Mouse (Mus musculus) midbrain, embryonic 10.5 days (tissue): ENCODE measurements around the gene Invs. TPM values are rescaled to one million over a fixed set of nuclear protein-coding genes. Genes with fewer than 3 reads are reported as not detected.
A peak's percentile ranks its signal among the peaks of the same experiment; 100 is the strongest.
"Not testable (repeated sequence)": the region's sequence is repeated elsewhere in the genome, so short reads cannot be mapped to it uniquely, and the experiment has no call there.

Experiments
- DNase-seq: peaks from one replicate; pipeline ENCODE4 v3.0.0-alpha.2; 2017; ENCODE audit warnings: low spot score
- H3K27ac ChIP-seq: fragments of 300-500 bp; sonication (generic); replicated peaks from 2 replicates; pipeline ENCODE4 v1.5.1; 2016; ENCODE audit warnings: mild to moderate bottlenecking
- H3K27me3 ChIP-seq: fragments of 300-500 bp; sonication (generic); 2 replicates; pipeline ENCODE4 v1.6.1; 2016; ENCODE audit warnings: low read depth, mild to moderate bottlenecking; ENCODE audit not compliant: poor library complexity, severe bottlenecking
- H3K36me3 ChIP-seq: fragments of 300-500 bp; sonication (generic); 2 replicates; pipeline ENCODE4 v1.6.1; 2016; ENCODE audit warnings: mild to moderate bottlenecking, moderate library complexity
- H3K4me1 ChIP-seq: fragments of 300-500 bp; sonication (generic); 2 replicates; pipeline ENCODE4 v1.6.1; 2016
- H3K4me3 ChIP-seq: fragments of 300-500 bp; sonication (generic); 2 replicates; pipeline ENCODE4 v1.5.1; 2016; ENCODE audit warnings: mild to moderate bottlenecking, moderate library complexity
- H3K9me3 ChIP-seq: fragments of 300-500 bp; sonication (generic); replicated peaks from 2 replicates; pipeline ENCODE4 v1.6.1; 2016; ENCODE audit warnings: mild to moderate bottlenecking
- WGBS: fragments of 180-500 bp; shearing (Covaris S2); methylation state at CpG from one replicate; pipeline ENCODE4 v1.1.7; 2016; 5-methylcytosine and 5-hydroxymethylcytosine counted together
- polyA plus RNA-seq: library from polyadenylated mRNA; unstranded; fragments of >200 nt; fragmentation: Nextera tagmentation; extraction: Ambion mirVana; gene quantifications from 2 replicates; pipeline ENCODE4 v1.2.1, GENCODE M21; 2016

Gene Invs
- polyA plus RNA-seq, 1 experiment from 2014 or later = 9.0 TPM

GRCm38 (mm10) chr4:48334927-48335763 is 55.6 kb downstream of the Invs start:
- peak; percentile 50 for DNase-seq
- no peaks in the 10 kb centered on the region for H3K36me3 ChIP-seq
- H3K4me3 ChIP-seq = no peak overlapping the region
- no peak overlapping the region for H3K27ac ChIP-seq
- 4% methylated on average over 7 of the region's 7 CpGs for WGBS
- H3K27me3 ChIP-seq = peaks cover 45% of the 10 kb centered on the region
- H3K4me1 ChIP-seq = peaks cover 20% of the 10 kb centered on the region
- no peaks in the 10 kb centered on the region for H3K9me3 ChIP-seq

GRCm38 (mm10) chr4:48342705-48343104 is 63.1 kb downstream of the Invs start:
- H3K9me3 ChIP-seq = no peaks in the 10 kb centered on the region
- no peaks in the 10 kb centered on the region for H3K4me1 ChIP-seq
- no peaks in the 10 kb centered on the region for H3K36me3 ChIP-seq
- no peak overlapping the region for H3K4me3 ChIP-seq
- peaks cover 6% of the 10 kb centered on the region; the same call in 1 of the 2 replicates for H3K27me3 ChIP-seq
- WGBS = 81% methylated on average over 4 of the region's 4 CpGs
- no peak overlapping the region for H3K27ac ChIP-seq
- no peak for DNase-seq

- no peak overlapping the region for H3K27ac ChIP-seq
- no peak for DNase-seq
- 71% methylated on average over 3 of the region's 3 CpGs for WGBS
- no peaks in the 10 kb centered on the region for H3K27me3 ChIP-seq
- H3K9me3 ChIP-seq = no peaks in the 10 kb centered on the region; the same call in 1 of the 2 replicates
- H3K36me3 ChIP-seq = no peaks in the 10 kb centered on the region
- no peaks in the 10 kb centered on the region for H3K4me1 ChIP-seq
- H3K4me3 ChIP-seq = no peak overlapping the region
These were observed 82.8 kb downstream of the Invs start for GRCm38 (mm10) chr4:48362367-48362766.

- no peak overlapping the region for H3K4me3 ChIP-seq
- H3K27ac ChIP-seq = no peak overlapping the region
- H3K36me3 ChIP-seq = no peaks in the 10 kb centered on the region
- no peaks in the 10 kb centered on the region for H3K27me3 ChIP-seq
- no peaks in the 10 kb centered on the region for H3K4me1 ChIP-seq
- DNase-seq = no peak
- 87% methylated on average over 1 of the region's 1 CpGs for WGBS
- H3K9me3 ChIP-seq = no peaks in the 10 kb centered on the region; the same call in 1 of the 2 replicates
These were observed 91.5 kb downstream of the Invs start for GRCm38 (mm10) chr4:48371037-48371436.

- H3K27me3 ChIP-seq = no peaks in the 10 kb centered on the region
- DNase-seq = peak; percentile 50
- WGBS = 1% methylated on average over 2 of the region's 2 CpGs
- no peaks in the 10 kb centered on the region for H3K9me3 ChIP-seq
- no peaks in the 10 kb centered on the region for H3K36me3 ChIP-seq
- H3K4me3 ChIP-seq = no peak overlapping the region
- no peak overlapping the region for H3K27ac ChIP-seq
- no peaks in the 10 kb centered on the region for H3K4me1 ChIP-seq
These were observed 101.4 kb downstream of the Invs start for GRCm38 (mm10) chr4:48380940-48381339.

- 80% methylated on average over 5 of the region's 5 CpGs for WGBS
- Histone ChIP-seq H3K9me3 (no peaks in the 10 kb centered on the region), H3K36me3 (no peaks in the 10 kb centered on the region), H3K27me3 (no peaks in the 10 kb centered on the region), H3K4me1 (no peaks in the 10 kb centered on the region), H3K27ac (no peak overlapping the region), H3K4me3 (no peak overlapping the region)
- no peak for DNase-seq
These were observed 102.9 kb downstream of the Invs start for GRCm38 (mm10) chr4:48382506-48382905.

- H3K27me3 ChIP-seq = no peaks in the 10 kb centered on the region
- no peak for DNase-seq
- no peak overlapping the region for H3K27ac ChIP-seq
- 94% methylated on average over 3 of the region's 3 CpGs for whole genome bisulfite sequencing
- no peak overlapping the region for H3K4me3 ChIP-seq
- H3K36me3 ChIP-seq = peaks cover 5% of the 10 kb centered on the region; the same call in 1 of the 2 replicates
- H3K4me1 ChIP-seq = no peaks in the 10 kb centered on the region
- no peaks in the 10 kb centered on the region for H3K9me3 ChIP-seq
These were observed 117.4 kb downstream of the Invs start for GRCm38 (mm10) chr4:48396949-48397348.

- H3K9me3 ChIP-seq = no peaks in the 10 kb centered on the region
- 88% methylated on average over 16 of the region's 16 CpGs for WGBS
These were observed 123.6 kb downstream of the Invs start for GRCm38 (mm10) chr4:48403066-48403640.

GRCm38 (mm10) chr4:48405724-48406491 is 126.3 kb downstream of the Invs start:
- not testable (repeated sequence) for DNase-seq, H3K4me1 ChIP-seq, H3K9me3 ChIP-seq, H3K27ac ChIP-seq, H3K36me3 ChIP-seq, H3K4me3 ChIP-seq, H3K27me3 ChIP-seq
- WGBS = 90% methylated on average over 10 of the region's 10 CpGs

More at GRCm38 (mm10) chr4:48403066-48403640, 123.6 kb downstream of the Invs start:
- Histone ChIP-seq H3K36me3 (no peaks in the 10 kb centered on the region), H3K27me3 (no peaks in the 10 kb centered on the region), H3K4me3 (no peak overlapping the region), H3K4me1 (no peaks in the 10 kb centered on the region), H3K27ac (no peak overlapping the region)
- peak; percentile 6 for DNase-seq

GRCm38 (mm10) chr4:48407350-48408039 is 127.9 kb downstream of the Invs start:
- Histone ChIP-seq H3K4me3 (no peak overlapping the region), H3K36me3 (no peaks in the 10 kb centered on the region), H3K27me3 (no peaks in the 10 kb centered on the region), H3K27ac (no peak overlapping the region), H3K9me3 (no peaks in the 10 kb centered on the region), H3K4me1 (no peaks in the 10 kb centered on the region)
- WGBS = 41% methylated on average over 18 of the region's 18 CpGs
- DNase-seq = peak; percentile 68

- Histone ChIP-seq H3K36me3 (peaks cover under 1% of the 10 kb centered on the region; the same call in 1 of the 2 replicates), H3K9me3 (no peaks in the 10 kb centered on the region), H3K4me1 (0 out of 2 replicates have a peak, but pooled peaks cover 3% of the 10 kb centered on the region), H3K27me3 (no peaks in the 10 kb centered on the region), H3K27ac (no peak overlapping the region), H3K4me3 (no peak overlapping the region)
- DNase-seq = no peak
- WGBS = 91% methylated on average over 8 of the region's 8 CpGs
These were observed 133.9 kb downstream of the Invs start for GRCm38 (mm10) chr4:48413473-48413872.

GRCm38 (mm10) chr4:48415838-48416335 is 136.3 kb downstream of the Invs start:
- Histone ChIP-seq H3K27me3 (no peaks in the 10 kb centered on the region), H3K27ac (no peak overlapping the region), H3K36me3 (peaks cover 14% of the 10 kb centered on the region), H3K4me1 (0 out of 2 replicates have a peak, but pooled peaks cover 3% of the 10 kb centered on the region), H3K9me3 (no peaks in the 10 kb centered on the region), H3K4me3 (no peak overlapping the region)
- 87% methylated on average over 10 of the region's 10 CpGs for WGBS
- DNase-seq = no peak
